Mouse (Mus musculus) myocyte (in vitro differentiated cells): ENCODE measurements around the gene Hopx.

Experiments
- E2F4 ChIP-seq: IDR thresholded peaks from one replicate; pipeline ENCODE4 v1.6.1; 2011; ENCODE audit warnings: mild to moderate bottlenecking, control low read depth, moderate library complexity; ENCODE audit not compliant: insufficient read depth
- MAX ChIP-seq: IDR thresholded peaks from one replicate; pipeline ENCODE4 v1.6.1; 2011; ENCODE audit warnings: low read depth, mild to moderate bottlenecking, control low read depth
- MYOD1 ChIP-seq, 3 experiments: IDR thresholded peaks; one replicate each; pipeline ENCODE4 v1.6.1; 2011; ENCODE audit warnings: control low read depth in 2 of 3, low read depth in 2 of 3, mild to moderate bottlenecking in 2 of 3, moderate library complexity in 1 of 3; ENCODE audit not compliant: insufficient read length in 2 of 3, control insufficient read depth in 1 of 3
- MYOG ChIP-seq, 3 experiments: IDR thresholded peaks; one replicate each; pipeline ENCODE4 v1.6.1; 2011; ENCODE audit warnings: control low read depth in 2 of 3, low read depth in 2 of 3, mild to moderate bottlenecking in 2 of 3; ENCODE audit not compliant: insufficient read length in 2 of 3, control insufficient read depth in 1 of 3, insufficient read depth in 1 of 3
- POLR2A ChIP-seq: IDR thresholded peaks from one replicate; pipeline ENCODE4 v1.6.1; 2011; ENCODE audit warnings: low read depth, mild to moderate bottlenecking, control low read depth, moderate library complexity; ENCODE audit not compliant: insufficient read length
- POLR2AphosphoS2 ChIP-seq: IDR thresholded peaks from one replicate; pipeline ENCODE4 v1.6.1; 2011; ENCODE audit warnings: low read depth, control low read depth; ENCODE audit not compliant: insufficient read length
- REST ChIP-seq: IDR thresholded peaks from one replicate; pipeline ENCODE4 v1.6.1; 2011; ENCODE audit warnings: mild to moderate bottlenecking, control low read depth, moderate library complexity; ENCODE audit not compliant: insufficient read depth, insufficient read length
- TCF12 ChIP-seq: IDR thresholded peaks from one replicate; pipeline ENCODE4 v1.6.1; 2011; ENCODE audit warnings: mild to moderate bottlenecking, control low read depth; ENCODE audit not compliant: poor library complexity, insufficient read depth, severe bottlenecking
- USF1 ChIP-seq: IDR thresholded peaks from one replicate; pipeline ENCODE4 v1.6.1; 2011; ENCODE audit warnings: low read depth, mild to moderate bottlenecking, control low read depth, moderate library complexity

- TF ChIP-seq POLR2A, result no peak
- TF ChIP-seq MAX, result no peak
- no peak for TF ChIP-seq REST
- TF ChIP-seq TCF12, result no peak
- no peak for TF ChIP-seq POLR2AphosphoS2
- no peak for TF ChIP-seq MYOD1 (IDR thresholded peaks at IDR 0.05; ENCODE audit: control insufficient read depth in 1 of 3, insufficient read length in 2 of 3, low read depth in 2 of 3)
- TF ChIP-seq E2F4, result no peak
- TF ChIP-seq MYOG (IDR thresholded peaks at IDR 0.05; ENCODE audit: control insufficient read depth in 1 of 3, insufficient read depth in 1 of 3, insufficient read length in 2 of 3, low read depth in 2 of 3), result no peak
- TF ChIP-seq USF1, result no peak
Observed at GRCm38 (mm10) chr5:77154812-77155211, 39.9 kb upstream of the Hopx start.
